In the genomic region with DNA sequence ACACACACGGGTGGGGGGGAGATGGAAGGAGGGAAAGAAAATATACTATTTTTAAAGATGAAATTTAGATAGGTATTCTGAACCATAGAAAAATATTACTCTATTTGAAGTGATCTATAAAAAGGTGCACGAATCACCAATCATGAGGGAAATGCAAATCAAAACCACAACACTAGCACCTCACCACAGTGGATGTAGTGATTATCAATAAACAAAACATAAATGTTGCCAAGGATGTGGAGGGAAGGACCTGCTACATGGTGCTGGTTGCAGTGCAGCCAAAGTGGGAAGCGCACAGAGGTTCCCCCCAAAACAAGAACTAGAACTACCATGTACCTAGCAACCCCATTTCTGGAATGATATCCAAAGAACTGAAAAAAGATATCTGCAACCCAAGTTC, we compare ENCODE assay signal across 18 mouse cellular contexts. TPM values are rescaled to one million over a fixed set of nuclear protein-coding genes. Genes with fewer than 3 reads are reported as not detected.
A peak's percentile ranks its signal among the peaks of the same experiment; 100 is the strongest.
DNase-seq lines count a peak whose midpoint lies in the region.
"Had no signal": no experiment of that assay in that cellular context is flagged by ENCODE, and none has a peak within 500 bp of the region (broad histone marks: within the 10 kb centered on the region; RNA-seq: fewer than 3 reads in every experiment).

No protein-coding gene starts in this region.

- DNase-seq in CD4-positive helper T cell, adult 2 months (ENCODE audit: low read depth, low spot score): peak; percentile 56
- peak; percentile 18 for DNase-seq in CD4-positive, CD25-positive, alpha-beta regulatory T cell, adult 2 months (ENCODE audit: low read depth, low spot score)
- DNase-seq in induced T-regulatory cell, adult 2 months (ENCODE audit: low read depth): peak; percentile 50
- no peak for DNase-seq in adrenal gland, postnatal 10 days
- no peak for DNase-seq in urinary bladder, postnatal 25 days (ENCODE audit: low spot score)
- DNase-seq in layer of hippocampus, adult 9-11 months: no peak
- DNase-seq: adrenal gland, adult 8-10 months; adrenal gland, postnatal 36 days; cerebellum, adult 18-20 months; cerebellum, adult 9-11 months; cerebellum, postnatal 25 days; forebrain, postnatal 0 days; gastrocnemius, adult 2 months; gastrocnemius, postnatal 14 days; heart, adult 18-20 months; heart, postnatal 14 days; heart, postnatal 4 days had no signal

RNA-seq across cellular contexts. Expression of gene Gfi1, which starts 30.8 kb away (rescaled TPM):
- under 1 TPM; 0.42 to 0.45 TPM for total RNA-seq in adrenal gland, postnatal 10 days (2021)
- total RNA-seq: forebrain, postnatal 0 days; gastrocnemius, adult 2 months; gastrocnemius, postnatal 14 days; MEL had no signal

Comparison
In these comparisons a context has a peak if more than half of its experiments do, and no peak if none do; other contexts are left out.
1. DNase-seq: peak in CD4-positive helper T cell, adult 2 months (single experiment), CD4-positive, CD25-positive, alpha-beta regulatory T cell, adult 2 months (single experiment) and induced T-regulatory cell, adult 2 months (single experiment); none in adrenal gland, postnatal 10 days (single experiment), urinary bladder, postnatal 25 days (single experiment) and layer of hippocampus, adult 9-11 months (single experiment).